Comparison of ENCODE assay signal across 20 mouse cellular contexts in genomic region chr3:35990715-35991114, GRCm38 (mm10).
"Had no signal": no experiment of that assay in that cellular context is flagged by ENCODE, and none has a peak within 500 bp of the region (broad histone marks: within the 10 kb centered on the region; RNA-seq: fewer than 3 reads in every experiment).

No protein-coding gene starts in this region.

- H3K4me3 ChIP-seq: layer of hippocampus, adult 2 months; limb, embryonic 10.5 days; limb, embryonic 13.5 days; liver, embryonic 12.5 days; liver, embryonic 15.5 days; lung, embryonic 15.5 days; megakaryocyte, embryonic 14.5 days; midbrain, embryonic 10.5 days; midbrain, embryonic 13.5 days; stomach, embryonic 15.5 days had no signal

- DNase-seq: kidney, postnatal 25 days; layer of hippocampus, adult 9-11 months; liver; lung, adult 18-20 months; lung, postnatal 10 days; lung, postnatal 36 days; right cerebral cortex, postnatal 14 days; spleen, adult 18-20 months; thymus, postnatal 25 days had no signal

- H3K27ac ChIP-seq: kidney, postnatal 0 days; layer of hippocampus, adult 2 months; limb, embryonic 10.5 days; limb, embryonic 13.5 days; liver, embryonic 12.5 days; liver, embryonic 15.5 days; lung, embryonic 15.5 days; midbrain, embryonic 10.5 days; midbrain, embryonic 13.5 days; stomach, embryonic 15.5 days had no signal
